In the genomic region with DNA sequence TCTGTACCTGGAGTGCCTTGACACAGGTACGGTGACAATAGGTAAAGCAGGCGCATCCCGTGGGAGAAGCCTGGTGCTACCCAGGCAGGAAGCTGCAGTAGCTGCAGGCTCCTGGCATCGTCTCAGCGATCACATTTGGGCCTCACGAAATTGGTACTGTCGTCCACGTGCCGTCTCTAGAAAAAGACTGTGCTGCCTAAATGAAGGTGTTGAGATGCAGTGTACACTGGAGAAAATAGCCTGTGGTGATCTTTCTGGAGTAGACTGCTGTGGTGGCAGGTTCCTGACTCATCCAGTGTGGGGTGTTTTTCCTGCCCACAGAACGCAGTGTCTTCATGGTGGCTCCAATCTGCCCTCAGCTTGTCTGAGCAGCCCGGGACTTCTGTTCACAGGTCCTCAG, we compare ENCODE assay signal across 13 mouse cellular contexts. TPM values are rescaled to one million over a fixed set of nuclear protein-coding genes. Genes with fewer than 3 reads are reported as not detected.
A peak's percentile ranks its signal among the peaks of the same experiment; 100 is the strongest.
DNase-seq lines count a peak whose midpoint lies in the region; ATAC-seq and TF ChIP-seq lines count a peak whose summit lies in the region.
"Had no signal": no experiment of that assay in that cellular context is flagged by ENCODE, and none has a peak within 500 bp of the region (broad histone marks: within the 10 kb centered on the region; RNA-seq: fewer than 3 reads in every experiment).

No protein-coding gene starts in this region.

- peaks cover 16% of the 10 kb centered on the region for H3K4me1 ChIP-seq in kidney, postnatal 0 days (replicated peaks; ENCODE audit: insufficient read depth, low read length)
- peaks cover 46% of the 10 kb centered on the region for H3K4me1 ChIP-seq in kidney, embryonic 16.5 days (ENCODE audit: insufficient read depth, low read length)
- peaks cover 7% of the 10 kb centered on the region for H3K4me1 ChIP-seq in cortical plate, adult 2 months (ENCODE audit: control insufficient read depth, insufficient read depth, low read length)

- no peaks in the 10 kb centered on the region for H3K27me3 ChIP-seq in kidney, postnatal 0 days (ENCODE audit: insufficient read depth, low read length)
- no peaks in the 10 kb centered on the region for H3K27me3 ChIP-seq in kidney, embryonic 16.5 days (ENCODE audit: insufficient read depth, low read length)
- H3K27me3 ChIP-seq: limb, embryonic 13.5 days; stomach, embryonic 15.5 days had no signal

- H3K27ac ChIP-seq in kidney, postnatal 0 days: peak overlapping the region; percentile 76; the same call in 1 of the 2 replicates
- H3K27ac ChIP-seq in kidney, embryonic 16.5 days (ENCODE audit: low read length): no peak overlapping the region
- no peak overlapping the region for H3K27ac ChIP-seq in cortical plate, adult 2 months (ENCODE audit: insufficient read depth, low read length)

- 0 out of 2 replicates have a peak, but pooled peaks have one; percentile 26 for TF ChIP-seq POLR2A in cortical plate, adult 2 months (IDR thresholded peaks at IDR 0.05; ENCODE audit: extremely low read depth, insufficient read depth, low read length)

- TF ChIP-seq CTCF in kidney, postnatal 0 days (IDR thresholded peaks at IDR 0.05; ENCODE audit: low read depth): no peak
- no peak for TF ChIP-seq CTCF in cortical plate, adult 2 months (IDR thresholded peaks at IDR 0.05; ENCODE audit: extremely low read depth, insufficient read depth, low read length)

- DNase-seq in kidney, postnatal 0 days (ENCODE audit: low spot score): no peak
- peak; percentile 66 to 73 for DNase-seq in right cerebral cortex, adult 2 months (ENCODE audit: low spot score in 2 of 2)
- DNase-seq in right cerebral cortex, postnatal 4 days: no peak
- DNase-seq in retina, postnatal 1 day: no peak
- no peak for DNase-seq in adrenal gland, adult 18-20 months (ENCODE audit: low spot score in 2 of 2)
- DNase-seq: cerebellum, adult 9-11 months; kidney, adult 18-20 months; lung, postnatal 4 days had no signal

- no peak overlapping the region for H3K9ac ChIP-seq in kidney, postnatal 0 days (ENCODE audit: low read depth, low read length)
- H3K9ac ChIP-seq in kidney, embryonic 16.5 days (replicated peaks; ENCODE audit: low read length): no peak overlapping the region
- H3K9ac ChIP-seq: limb, embryonic 13.5 days; stomach, embryonic 15.5 days had no signal

- H3K4me2 ChIP-seq in kidney, postnatal 0 days (ENCODE audit: low read length): no peak overlapping the region
- no peak overlapping the region for H3K4me2 ChIP-seq in kidney, embryonic 16.5 days (replicated peaks; ENCODE audit: low read depth, low read length)
- H3K4me2 ChIP-seq: limb, embryonic 13.5 days; stomach, embryonic 15.5 days had no signal

- peaks cover 28% of the 10 kb centered on the region; the same call in 1 of the 2 replicates for H3K36me3 ChIP-seq in kidney, postnatal 0 days (ENCODE audit: insufficient read depth, low read length)
- peaks cover 32% of the 10 kb centered on the region for H3K36me3 ChIP-seq in kidney, embryonic 16.5 days (ENCODE audit: insufficient read depth, low read length)

- H3K4me3 ChIP-seq in kidney, postnatal 0 days (replicated peaks; ENCODE audit: low read depth, low read length): no peak overlapping the region
- H3K4me3 ChIP-seq in kidney, embryonic 16.5 days (ENCODE audit: low read length): no peak overlapping the region
- H3K4me3 ChIP-seq in cortical plate, adult 2 months (ENCODE audit: insufficient read depth, low read length): no peak overlapping the region
- H3K4me3 ChIP-seq: limb, embryonic 13.5 days; stomach, embryonic 15.5 days had no signal

- ATAC-seq in kidney, postnatal 0 days (replicated peaks; ENCODE audit: low FRiP score, low read depth): no peak
- no peak for ATAC-seq in kidney, embryonic 16.5 days (ENCODE audit: low FRiP score, low TSS enrichment)
- ATAC-seq: forebrain, embryonic 16.5 days had no signal

- WGBS in kidney, postnatal 0 days: 91% methylated on average over 11 of the region's 11 CpGs
- WGBS in kidney, embryonic 16.5 days: 91% methylated on average over 11 of the region's 11 CpGs

- no peaks in the 10 kb centered on the region for H3K9me3 ChIP-seq in kidney, postnatal 0 days (replicated peaks; ENCODE audit: low read length)
- no peaks in the 10 kb centered on the region for H3K9me3 ChIP-seq in kidney, embryonic 16.5 days (ENCODE audit: low read length)
- H3K9me3 ChIP-seq: limb, embryonic 13.5 days; stomach, embryonic 15.5 days had no signal

RNA-seq across cellular contexts. Expression of a gene that starts 34.8 kb away (rescaled TPM):
- 87.6 and 93.7 TPM in 2 replicates for polyA plus RNA-seq in kidney, postnatal 0 days (2015; fragmentation: Nextera tagmentation; extraction: Ambion mirVana)
- 91.5 and 92.9 TPM in 2 replicates for polyA plus RNA-seq in kidney, embryonic 16.5 days (2015; fragmentation: Nextera tagmentation; extraction: Ambion mirVana)
- 190 and 191 TPM in 2 replicates for polyA plus RNA-seq in cortical plate, adult 2 months (2012; rRNA removed)
- total RNA-seq in adrenal gland, adult 18-20 months (2021): 100 to 1,000 TPM; 106 to 159 TPM

Comparison
In these comparisons a context has a peak if more than half of its experiments do, and no peak if none do; other contexts are left out.
1. DNase-seq: peak in right cerebral cortex, adult 2 months (2 of 2); none in kidney, postnatal 0 days (single experiment), right cerebral cortex, postnatal 4 days (single experiment), retina, postnatal 1 day (single experiment) and adrenal gland, adult 18-20 months (0 of 2).